Mouse (Mus musculus): ENCODE measurements around the gene Gm45015. TPM values are rescaled to one million over a fixed set of nuclear protein-coding genes. Genes with fewer than 3 reads are reported as not detected.

The Gm45015 gene
- total RNA-seq (2012; rRNA removed), result not detected in 2 replicates
- not detected for polyA plus RNA-seq (2012; ENCODE audit: insufficient read depth in 1 of 2, insufficient read length in 2 of 2, low read depth in 1 of 2, low replicate concordance in 2 of 2, missing spikeins in 1 of 2)

GRCm38 (mm10) chrX:73336740-73337139, at the start of gene Gm45015:
TSS of gene Gm45015 (minus strand) at chrX:73336840.
- Histone ChIP-seq H3K9ac (ENCODE audit: control insufficient read depth, low read depth, low read length, poor library complexity, severe bottlenecking) (no peak within 1 kb of the TSS), H3K27ac (ENCODE audit: control insufficient read depth, low read depth, low read length) (no peak within 1 kb of the TSS), H3K79me2 (ENCODE audit: control insufficient read depth, insufficient read depth, low read length, poor library complexity) (no peaks in the 10 kb centered on the region), H3K4me3 (ENCODE audit: control insufficient read depth in 1 of 2, insufficient read depth in 1 of 2, low read depth in 2 of 2, low read length in 2 of 2) (no peak within 1 kb of the TSS), H3K36me3 (ENCODE audit: control insufficient read depth in 1 of 2, insufficient read depth in 2 of 2, low read length in 2 of 2) (peaks cover 0 to 2% of the 10 kb centered on the region in 2 experiments; a peak in 1 of 4 replicates), H3K4me1 (ENCODE audit: control insufficient read depth in 1 of 2, insufficient read depth in 2 of 2, low read length in 2 of 2) (peaks cover 1 to 2% of the 10 kb centered on the region in 2 experiments; a peak in 2 of 4 replicates), H3K27me3 (ENCODE audit: control insufficient read depth in 1 of 2, insufficient read depth in 2 of 2, low read length in 2 of 2) (peaks cover 0 to 2% of the 10 kb centered on the region in 2 experiments; a peak in 2 of 4 replicates), H3K9me3 (replicated peaks; ENCODE audit: insufficient read depth, low read length) (no peaks in the 10 kb centered on the region)
- TF ChIP-seq GABPA (IDR thresholded peaks at IDR 0.05; ENCODE audit: low read depth, low read length) (no peak), MAZ (IDR thresholded peaks at IDR 0.05; ENCODE audit: low read depth, low read length) (no peak), UBTF (IDR thresholded peaks at IDR 0.05; ENCODE audit: borderline replicate concordance, insufficient read depth, low read depth, low read length) (no peak), GATA1 (IDR thresholded peaks at IDR 0.05; ENCODE audit: low read depth, low read length) (no peak), RCOR1 (IDR thresholded peaks at IDR 0.05; ENCODE audit: low read depth, low read length) (no peak), USF2 (IDR thresholded peaks at IDR 0.05; ENCODE audit: borderline replicate concordance in 1 of 2, insufficient read depth in 1 of 2, low read depth in 1 of 2, low read length in 2 of 2) (no peak), MYB (IDR thresholded peaks at IDR 0.05; ENCODE audit: low read depth, low read length) (no peak), TCF12 (IDR thresholded peaks at IDR 0.05; ENCODE audit: low read depth, low read length) (no peak), POLR2AphosphoS5 (IDR thresholded peaks at IDR 0.05; ENCODE audit: borderline replicate concordance, low read depth, low read length) (no peak), RAD21 (IDR thresholded peaks at IDR 0.05; ENCODE audit: low read depth, low read length) (no peak), ZC3H11A (IDR thresholded peaks at IDR 0.05; ENCODE audit: low read depth, low read length) (no peak), CHD1 (IDR thresholded peaks at IDR 0.05; ENCODE audit: low read depth, low read length) (no peak), E2F4 (IDR thresholded peaks at IDR 0.05; ENCODE audit: borderline replicate concordance, low read depth, low read length) (no peak), MAX (IDR thresholded peaks at IDR 0.05; ENCODE audit: low read length) (no peak), ZMIZ1 (IDR thresholded peaks at IDR 0.05; ENCODE audit: low read depth, low read length) (no peak), KAT2A (conservative IDR thresholded peaks at IDR 0.05; ENCODE audit: low read depth, low read length) (no peak), USF1 (IDR thresholded peaks at IDR 0.05; ENCODE audit: low read depth, low read length) (no peak), POLR2A (IDR thresholded peaks at IDR 0.05; ENCODE audit: control insufficient read depth in 1 of 2, insufficient read depth in 1 of 2, low read depth in 1 of 2, low read length in 2 of 2, poor library complexity in 1 of 2) (no peak), ZKSCAN1 (IDR thresholded peaks at IDR 0.05; ENCODE audit: low read depth, low read length) (no peak), MYC (IDR thresholded peaks at IDR 0.05; ENCODE audit: low read depth, low read length) (no peak)
- no peak for DNase-seq (ENCODE audit: low read depth, low spot score)

- DNase-seq (ENCODE audit: low read depth, low spot score), result no peak
- TF ChIP-seq SIN3A (IDR thresholded peaks at IDR 0.05; ENCODE audit: low read length), result no peak
- no peak for TF ChIP-seq MAFK (IDR thresholded peaks at IDR 0.05; ENCODE audit: borderline replicate concordance, low read depth, low read length)
- TF ChIP-seq UBTF (IDR thresholded peaks at IDR 0.05; ENCODE audit: borderline replicate concordance, insufficient read depth, low read depth, low read length), result no peak
- no peak for TF ChIP-seq ETS1 (IDR thresholded peaks at IDR 0.05; ENCODE audit: low read depth, low read length)
- no peak for TF ChIP-seq GABPA (IDR thresholded peaks at IDR 0.05; ENCODE audit: low read depth, low read length)
- no peak for TF ChIP-seq USF2 (IDR thresholded peaks at IDR 0.05; ENCODE audit: borderline replicate concordance in 1 of 2, insufficient read depth in 1 of 2, low read depth in 1 of 2, low read length in 2 of 2)
- no peak for TF ChIP-seq BHLHE40 (IDR thresholded peaks at IDR 0.05; ENCODE audit: borderline replicate concordance, low read depth, low read length)
- TF ChIP-seq MAZ (IDR thresholded peaks at IDR 0.05; ENCODE audit: low read depth, low read length), result no peak
- no peak for TF ChIP-seq RCOR1 (IDR thresholded peaks at IDR 0.05; ENCODE audit: low read depth, low read length)
- no peak for TF ChIP-seq NELFE (IDR thresholded peaks at IDR 0.05; ENCODE audit: low read depth, low read length)
- TF ChIP-seq ZNF384 (IDR thresholded peaks at IDR 0.05; ENCODE audit: low read depth, low read length), result no peak
- no peak for TF ChIP-seq ZKSCAN1 (IDR thresholded peaks at IDR 0.05; ENCODE audit: low read depth, low read length)
- TF ChIP-seq KAT2A (conservative IDR thresholded peaks at IDR 0.05; ENCODE audit: low read depth, low read length), result no peak
- TF ChIP-seq MXI1 (IDR thresholded peaks at IDR 0.05; ENCODE audit: low read depth, low read length), result no peak
- TF ChIP-seq SMC3 (IDR thresholded peaks at IDR 0.05; ENCODE audit: low read depth, low read length), result no peak
- TF ChIP-seq MAX (IDR thresholded peaks at IDR 0.05; ENCODE audit: low read length), result no peak
- TF ChIP-seq ELF1 (IDR thresholded peaks at IDR 0.05; ENCODE audit: low read depth, low read length), result no peak
- TF ChIP-seq CHD2 (IDR thresholded peaks at IDR 0.05; ENCODE audit: low read length), result no peak
- H3K4me1 ChIP-seq (ENCODE audit: control insufficient read depth in 1 of 2, insufficient read depth in 2 of 2, low read length in 2 of 2), result no peaks in the 10 kb centered on the region
- no peaks in the 10 kb centered on the region for H3K79me2 ChIP-seq (ENCODE audit: control insufficient read depth, insufficient read depth, low read length, poor library complexity)
- H3K9me3 ChIP-seq (replicated peaks; ENCODE audit: insufficient read depth, low read length), result no peaks in the 10 kb centered on the region
- no peaks in the 10 kb centered on the region for H3K27me3 ChIP-seq (ENCODE audit: control insufficient read depth in 1 of 2, insufficient read depth in 2 of 2, low read length in 2 of 2)
- H3K9ac ChIP-seq (ENCODE audit: control insufficient read depth, low read depth, low read length, poor library complexity, severe bottlenecking), result no peak overlapping the region
- no peak overlapping the region for H3K4me3 ChIP-seq (ENCODE audit: control insufficient read depth in 1 of 2, insufficient read depth in 1 of 2, low read depth in 2 of 2, low read length in 2 of 2)
- no peaks in the 10 kb centered on the region for H3K36me3 ChIP-seq (ENCODE audit: control insufficient read depth in 1 of 2, insufficient read depth in 2 of 2, low read length in 2 of 2)
- H3K27ac ChIP-seq (ENCODE audit: control insufficient read depth, low read depth, low read length), result no peak overlapping the region
Measured at GRCm38 (mm10) chrX:73384924-73385323, 48.3 kb upstream of the Gm45015 start.
